Mouse (Mus musculus) embryonic facial prominence, embryonic 13.5 days (tissue): ENCODE results near the gene Grhl1. TPM values are rescaled to one million over a fixed set of nuclear protein-coding genes. Genes with fewer than 3 reads are reported as not detected.

Experiments
- ATAC-seq: fragments of 200-750 bp; cut with Nextera tagmentation; 2 replicates; pipeline ENCODE4 v1.8.0; 2017; ENCODE audit warnings: low read depth; ENCODE audit not compliant: insufficient number of reproducible peaks, insufficient read depth, low FRiP score, low TSS enrichment
- H3K27ac ChIP-seq: fragments of 300-500 bp; sonication (generic); 2 replicates; pipeline ENCODE4 v1.5.1; 2015; ENCODE audit warnings: moderate library complexity, mild to moderate bottlenecking, inconsistent platforms
- H3K27me3 ChIP-seq: fragments of 300-500 bp; sonication (generic); 2 replicates; pipeline ENCODE4 v1.6.1; 2015; ENCODE audit warnings: mild to moderate bottlenecking, inconsistent platforms
- H3K36me3 ChIP-seq: fragments of 300-500 bp; sonication (generic); 2 replicates; pipeline ENCODE4 v1.6.1; 2015; ENCODE audit warnings: mild to moderate bottlenecking, inconsistent platforms
- H3K4me1 ChIP-seq: fragments of 300-500 bp; sonication (generic); 2 replicates; pipeline ENCODE4 v1.6.1; 2015; ENCODE audit warnings: inconsistent platforms
- H3K4me2 ChIP-seq: fragments of 300-500 bp; sonication (generic); 2 replicates; pipeline ENCODE4 v1.6.1; 2015; ENCODE audit warnings: moderate library complexity, mild to moderate bottlenecking, inconsistent platforms
- H3K4me3 ChIP-seq: fragments of 300-500 bp; sonication (generic); 2 replicates; pipeline ENCODE4 v1.5.1; 2015; ENCODE audit warnings: mild to moderate bottlenecking, inconsistent platforms
- H3K9ac ChIP-seq: fragments of 300-500 bp; sonication (generic); 2 replicates; pipeline ENCODE4 v1.6.1; 2015; ENCODE audit warnings: mild to moderate bottlenecking, inconsistent platforms
- H3K9me3 ChIP-seq: fragments of 300-500 bp; sonication (generic); 2 replicates; pipeline ENCODE4 v1.6.1; 2016; ENCODE audit warnings: inconsistent platforms
- WGBS: fragments of 180-500 bp; shearing (Covaris S2); methylation state at CpG from one replicate; pipeline ENCODE4 v1.1.7; 2015; ENCODE audit warnings: mixed read lengths; 5-methylcytosine and 5-hydroxymethylcytosine counted together
- polyA plus RNA-seq: library from polyadenylated mRNA; unstranded; fragments of >200 nt; fragmentation: Nextera tagmentation; extraction: Ambion mirVana; gene quantifications from 2 replicates; pipeline ENCODE4 v1.2.1, GENCODE M21; 2015

Gene Grhl1
- polyA plus RNA-seq, 1 experiment from 2014 or later, result 10.1 TPM

DNA sequence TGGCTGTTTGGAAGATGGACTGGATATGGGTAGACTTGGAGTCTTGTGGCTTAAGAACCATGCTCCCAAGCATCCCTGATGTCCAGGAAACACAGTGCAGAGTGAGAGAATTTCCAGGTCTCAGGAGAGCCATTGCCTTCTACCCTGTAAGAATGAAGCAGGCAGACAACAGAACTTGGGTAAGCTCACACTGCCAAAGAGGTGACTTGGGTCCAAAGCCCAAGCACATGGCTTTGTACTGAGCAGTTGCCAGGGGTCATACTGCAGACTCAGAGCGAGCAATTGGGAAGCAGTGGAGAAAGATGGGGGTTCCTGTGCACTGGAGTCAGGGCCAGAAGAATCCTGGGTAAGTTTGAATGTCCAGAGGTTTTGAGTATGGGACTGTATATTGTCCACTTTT, 76.0 kb downstream of the Grhl1 start:
- Histone ChIP-seq H3K9me3 (no peaks in the 10 kb centered on the region), H3K9ac (no peak overlapping the region), H3K4me1 (peaks cover 27% of the 10 kb centered on the region), H3K36me3 (no peaks in the 10 kb centered on the region), H3K4me3 (no peak overlapping the region), H3K27me3 (no peaks in the 10 kb centered on the region), H3K4me2 (no peak overlapping the region), H3K27ac (no peak overlapping the region)
- ATAC-seq, result no peak
- WGBS, result 73% methylated on average over 1 of the region's 1 CpGs

DNA sequence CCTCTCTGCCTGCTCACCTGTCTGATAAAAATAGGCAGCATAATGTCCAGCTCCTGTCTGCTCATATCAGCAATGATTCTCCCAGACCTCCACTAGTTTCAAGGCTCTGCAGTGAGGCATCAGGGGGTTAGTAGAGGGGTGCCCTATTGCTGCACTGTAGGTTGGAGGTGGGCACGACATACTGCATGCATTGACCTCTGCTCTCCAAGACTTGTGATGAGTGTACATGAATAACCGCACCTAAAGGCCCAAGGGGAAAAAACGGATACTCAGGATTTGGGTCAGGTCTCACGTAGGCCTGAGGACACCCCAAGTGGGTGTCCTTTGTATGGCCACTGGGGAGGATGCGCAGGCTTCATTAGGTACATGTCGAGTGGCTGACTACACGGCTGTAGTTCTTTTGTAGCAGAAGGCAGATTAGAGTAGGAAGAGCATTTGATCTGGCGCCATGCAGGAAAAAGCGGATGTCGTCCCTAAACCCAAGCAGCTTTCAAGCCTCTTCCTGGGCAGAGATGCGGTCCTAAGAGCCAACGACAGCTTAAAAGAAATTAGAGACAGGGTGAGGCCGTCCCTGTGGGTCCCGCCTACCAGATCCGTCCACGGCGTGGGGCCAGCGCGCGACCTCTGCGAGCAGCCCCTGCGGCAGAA, 78.5 kb downstream of the Grhl1 start:
- Histone ChIP-seq H3K4me2 (peak overlapping the region; percentile 66), H3K4me1 (peaks cover 20% of the 10 kb centered on the region), H3K36me3 (peaks cover 21% of the 10 kb centered on the region), H3K27ac (peak overlapping the region; percentile 89), H3K4me3 (peak overlapping the region; percentile 85), H3K27me3 (no peaks in the 10 kb centered on the region), H3K9ac (peak overlapping the region; percentile 68), H3K9me3 (no peaks in the 10 kb centered on the region)
- WGBS, result 4% methylated on average over 22 of the region's 22 CpGs
- no peak for ATAC-seq

DNA sequence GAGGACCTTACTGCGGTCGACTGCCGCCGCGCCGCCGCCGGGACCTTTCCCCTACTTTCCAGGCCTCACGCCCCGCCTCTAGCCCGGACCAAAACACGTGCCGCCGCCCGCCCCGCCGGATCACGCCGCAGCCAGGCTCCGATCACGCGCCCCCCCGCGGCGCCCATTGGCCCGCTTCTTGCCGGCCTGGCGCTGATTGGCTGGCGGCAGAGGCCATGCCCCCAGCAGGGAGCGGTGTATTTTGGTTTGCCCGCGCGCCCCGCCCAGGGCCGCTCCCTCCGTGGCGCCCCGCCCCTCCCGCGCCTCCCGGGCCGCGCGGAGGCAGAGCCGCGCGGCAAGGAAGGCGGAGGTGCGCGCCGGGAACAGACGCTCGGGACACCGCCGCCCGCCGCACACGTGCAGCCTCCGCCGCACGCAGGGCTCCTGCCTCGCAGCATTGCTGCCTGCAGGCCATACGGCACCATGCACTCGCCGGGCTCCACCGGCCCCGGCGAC, 79.0 kb downstream of the Grhl1 start, which contains the start of gene Klf11:
TSS of gene Klf11 (plus strand) at position 212 of the 495 bp plus-strand sequence.
- H3K4me1 ChIP-seq, result peaks cover 23% of the 10 kb centered on the region

DNA sequence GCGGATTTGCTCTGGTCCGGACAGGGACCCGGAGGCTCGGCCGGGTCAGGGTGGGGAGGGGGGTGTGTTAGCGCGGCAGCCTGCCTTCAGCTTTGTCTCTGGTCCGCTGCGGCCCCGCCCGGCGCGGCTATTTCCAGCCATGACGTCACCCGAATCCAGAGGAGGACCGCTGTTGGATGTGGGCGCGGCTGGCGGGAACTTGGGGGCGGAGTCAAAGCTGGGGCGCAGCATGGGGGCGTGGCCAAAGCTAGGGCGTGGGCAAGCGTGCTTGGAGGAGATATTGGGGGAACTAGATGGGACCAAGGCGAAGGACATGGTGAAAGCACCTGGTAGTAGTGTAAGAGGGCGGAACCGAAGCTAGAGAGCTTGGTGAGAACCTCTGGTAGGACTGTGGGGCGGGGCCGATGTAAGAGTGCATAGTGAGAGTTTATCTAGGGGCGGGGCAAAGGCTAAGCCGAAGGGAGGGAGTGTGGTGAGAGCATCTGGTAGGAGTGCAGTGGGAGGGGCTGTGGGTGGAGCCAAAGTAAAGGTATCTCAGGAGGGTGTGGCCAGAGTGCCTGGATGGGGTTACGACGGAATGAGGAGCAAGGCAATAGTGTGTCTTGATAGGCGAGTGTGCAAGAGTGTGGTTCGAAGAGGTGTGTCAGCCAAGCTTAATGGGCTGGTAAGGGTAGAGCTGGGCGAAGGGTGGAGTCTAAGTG, 79.7 kb downstream of the Grhl1 start:
- H3K27me3 ChIP-seq, result no peaks in the 10 kb centered on the region
- peaks cover 30% of the 10 kb centered on the region for H3K4me1 ChIP-seq
- H3K4me2 ChIP-seq, result peak overlapping the region; percentile 66
- peak overlapping the region; percentile 85 for H3K4me3 ChIP-seq
- 2% methylated on average over 36 of the region's 36 CpGs for WGBS
- peak; percentile 75 for ATAC-seq
- peaks cover 31% of the 10 kb centered on the region for H3K36me3 ChIP-seq
- peak overlapping the region; percentile 95 for H3K27ac ChIP-seq
- no peaks in the 10 kb centered on the region for H3K9me3 ChIP-seq
- H3K9ac ChIP-seq, result peak overlapping the region; percentile 89

More for the DNA sequence above, 79.0 kb downstream of the Grhl1 start, which contains the start of gene Klf11:
- H3K9me3 ChIP-seq, result no peaks in the 10 kb centered on the region
- H3K4me2 ChIP-seq, result peak within 1 kb of the TSS; percentile 66
- ATAC-seq, result peak; percentile 94
- H3K9ac ChIP-seq, result peak within 1 kb of the TSS; percentile 89
- peaks cover 27% of the 10 kb centered on the region for H3K36me3 ChIP-seq
- H3K27ac ChIP-seq, result peak within 1 kb of the TSS; percentile 95
- no peaks in the 10 kb centered on the region for H3K27me3 ChIP-seq
- WGBS, result under 1% methylated on average over 55 of the region's 68 CpGs
- H3K4me3 ChIP-seq, result peak within 1 kb of the TSS; percentile 85

DNA sequence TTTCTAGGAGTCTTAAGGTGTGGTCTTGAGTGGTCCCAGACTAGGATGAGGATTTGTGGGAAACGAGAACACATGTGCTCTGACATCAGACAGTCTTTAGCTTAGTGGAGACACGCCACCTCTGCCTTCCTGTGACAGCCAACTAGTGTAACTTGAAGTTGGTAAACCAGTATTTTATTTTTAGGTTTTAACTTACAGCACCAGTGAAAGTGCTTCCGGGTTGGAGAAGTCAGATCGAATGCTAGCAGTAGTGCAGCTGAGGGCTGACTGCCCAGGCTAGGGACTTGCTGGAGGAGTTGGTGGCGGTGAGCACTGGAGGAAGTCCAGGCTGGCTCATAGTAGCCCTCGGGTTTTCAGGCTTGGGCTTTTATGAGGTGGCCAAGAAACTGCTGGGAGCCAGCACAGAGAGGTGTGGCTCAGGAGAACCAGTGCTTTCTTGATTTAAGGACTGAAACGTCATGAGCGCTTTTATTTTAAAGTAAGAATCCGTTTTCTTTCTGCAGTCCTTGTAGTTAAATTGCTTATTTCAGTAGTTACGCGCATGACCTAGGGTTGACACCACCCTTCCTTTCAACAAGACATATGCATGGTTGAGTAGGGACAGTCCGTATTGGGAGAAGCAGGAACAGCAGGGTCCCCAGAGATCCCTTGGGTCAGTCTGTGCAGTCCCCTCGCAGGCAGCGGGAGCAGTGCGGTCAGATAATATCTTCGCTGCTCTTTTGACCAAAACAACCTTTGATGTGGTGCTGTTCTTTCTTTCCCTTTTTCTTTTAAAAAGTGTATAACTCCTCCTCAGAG, 82.2 kb downstream of the Grhl1 start:
- no peaks in the 10 kb centered on the region for H3K9me3 ChIP-seq
- H3K4me1 ChIP-seq, result peaks cover 40% of the 10 kb centered on the region
- H3K36me3 ChIP-seq, result peaks cover 48% of the 10 kb centered on the region
- WGBS, result 87% methylated on average over 16 of the region's 16 CpGs
- no peak overlapping the region for H3K9ac ChIP-seq
- H3K4me3 ChIP-seq, result no peak overlapping the region
- no peaks in the 10 kb centered on the region for H3K27me3 ChIP-seq
- ATAC-seq, result no peak
- H3K27ac ChIP-seq, result no peak overlapping the region
- no peak overlapping the region for H3K4me2 ChIP-seq

DNA sequence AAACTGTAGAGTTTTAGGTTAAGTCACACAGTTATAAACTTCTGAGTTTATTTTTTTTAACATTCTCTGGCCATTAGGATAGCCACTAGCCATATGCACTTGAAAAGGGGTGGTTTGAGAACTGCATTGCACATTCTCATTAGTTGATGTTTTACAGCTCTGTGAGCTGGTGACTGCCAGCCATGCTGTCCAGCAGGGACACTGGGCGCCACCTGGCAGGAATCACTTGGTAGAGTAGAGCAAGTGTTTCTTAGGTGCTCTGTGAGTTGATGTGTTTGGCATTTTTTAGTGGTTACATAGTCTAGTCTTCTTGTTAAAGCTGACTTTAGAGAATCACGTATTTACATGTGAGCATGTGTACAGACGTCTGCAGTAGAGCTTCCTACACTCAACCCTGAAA, 84.4 kb downstream of the Grhl1 start:
- H3K4me2 ChIP-seq, result peak overlapping the region; percentile 19; the same call in 1 of the 2 replicates
- H3K9ac ChIP-seq, result 0 out of 2 replicates have a peak overlapping the region, but pooled peaks have one; percentile 37
- no peaks in the 10 kb centered on the region for H3K9me3 ChIP-seq
- H3K4me3 ChIP-seq, result no peak overlapping the region
- 67% methylated on average over 3 of the region's 3 CpGs for WGBS
- H3K27ac ChIP-seq, result no peak overlapping the region
- no peaks in the 10 kb centered on the region for H3K27me3 ChIP-seq
- no peak for ATAC-seq
- H3K4me1 ChIP-seq, result peaks cover 32% of the 10 kb centered on the region
- peaks cover 66% of the 10 kb centered on the region for H3K36me3 ChIP-seq

DNA sequence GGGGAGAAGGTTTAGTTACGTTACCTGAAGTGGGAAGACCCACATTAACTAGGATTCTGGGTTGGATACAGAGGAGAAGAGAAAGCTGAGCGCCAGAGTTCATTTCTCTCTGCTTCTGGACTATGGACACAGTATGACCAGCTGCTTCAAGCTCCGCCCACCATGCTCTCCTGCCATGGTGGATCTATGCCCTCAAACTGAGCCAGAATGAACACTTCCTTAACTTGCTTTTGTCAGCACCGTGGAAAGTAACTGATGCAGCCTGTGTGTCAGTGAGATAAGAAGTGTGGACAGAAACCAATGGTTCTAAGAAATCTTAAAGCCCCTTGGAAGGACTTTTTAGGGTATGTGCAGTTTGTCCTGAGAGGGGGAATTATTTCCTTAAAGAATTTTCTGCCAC, 86.9 kb downstream of the Grhl1 start:
- Histone ChIP-seq H3K4me2 (no peak overlapping the region), H3K9me3 (no peaks in the 10 kb centered on the region), H3K9ac (no peak overlapping the region), H3K4me3 (no peak overlapping the region), H3K4me1 (peaks cover 20% of the 10 kb centered on the region), H3K27me3 (no peaks in the 10 kb centered on the region), H3K36me3 (peaks cover 73% of the 10 kb centered on the region), H3K27ac (no peak overlapping the region)
- ATAC-seq, result no peak
- WGBS, result 95% methylated on average over 4 of the region's 4 CpGs

DNA sequence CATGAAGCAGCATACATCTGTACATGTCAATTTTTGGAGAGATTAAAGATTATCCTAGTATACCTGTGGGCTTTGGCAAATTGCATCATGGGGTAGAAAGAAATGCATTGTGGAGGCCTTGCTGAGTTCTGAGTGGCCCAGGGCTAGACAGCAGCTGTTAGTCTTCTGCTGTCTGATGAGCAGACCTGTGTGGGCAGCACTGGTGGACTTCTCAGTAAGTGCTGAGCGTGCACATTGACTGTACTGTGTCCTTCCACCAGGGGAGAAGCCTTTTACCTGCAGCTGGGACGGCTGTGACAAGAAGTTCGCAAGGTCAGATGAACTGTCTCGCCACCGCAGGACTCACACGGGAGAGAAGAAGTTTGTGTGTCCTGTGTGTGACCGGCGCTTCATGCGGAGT, 87.8 kb downstream of the Grhl1 start:
- Histone ChIP-seq H3K9me3 (no peaks in the 10 kb centered on the region), H3K27me3 (no peaks in the 10 kb centered on the region), H3K4me1 (peaks cover 20% of the 10 kb centered on the region), H3K4me3 (no peak overlapping the region), H3K4me2 (no peak overlapping the region), H3K36me3 (peaks cover 64% of the 10 kb centered on the region), H3K27ac (no peak overlapping the region), H3K9ac (no peak overlapping the region)
- 90% methylated on average over 9 of the region's 9 CpGs for WGBS
- ATAC-seq, result no peak

DNA sequence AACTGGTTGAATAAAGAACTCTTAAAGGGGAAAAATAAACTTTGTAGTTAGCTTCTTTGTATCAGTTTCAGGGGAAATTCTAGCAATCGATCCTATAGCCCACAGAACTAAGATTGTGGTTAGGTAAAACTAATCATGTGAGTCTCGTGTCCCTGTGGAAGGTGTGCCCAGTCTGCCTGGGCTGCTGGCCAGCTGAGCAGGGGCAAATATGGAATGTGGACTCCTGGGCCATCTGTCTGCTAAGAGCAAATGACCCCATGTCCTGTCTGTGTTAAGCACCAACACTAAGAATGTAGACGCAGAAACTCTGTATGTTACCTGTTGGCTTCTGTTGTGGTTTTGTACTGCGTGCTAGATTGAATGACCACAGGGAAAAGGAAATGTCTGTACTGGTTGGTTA, 89.0 kb downstream of the Grhl1 start:
- Histone ChIP-seq H3K36me3 (peaks cover 56% of the 10 kb centered on the region), H3K4me2 (no peak overlapping the region), H3K4me3 (no peak overlapping the region), H3K4me1 (peaks cover 18% of the 10 kb centered on the region), H3K27ac (no peak overlapping the region), H3K9me3 (no peaks in the 10 kb centered on the region), H3K9ac (no peak overlapping the region), H3K27me3 (no peaks in the 10 kb centered on the region)
- no peak for ATAC-seq
- 76% methylated on average over 4 of the region's 4 CpGs for WGBS

DNA sequence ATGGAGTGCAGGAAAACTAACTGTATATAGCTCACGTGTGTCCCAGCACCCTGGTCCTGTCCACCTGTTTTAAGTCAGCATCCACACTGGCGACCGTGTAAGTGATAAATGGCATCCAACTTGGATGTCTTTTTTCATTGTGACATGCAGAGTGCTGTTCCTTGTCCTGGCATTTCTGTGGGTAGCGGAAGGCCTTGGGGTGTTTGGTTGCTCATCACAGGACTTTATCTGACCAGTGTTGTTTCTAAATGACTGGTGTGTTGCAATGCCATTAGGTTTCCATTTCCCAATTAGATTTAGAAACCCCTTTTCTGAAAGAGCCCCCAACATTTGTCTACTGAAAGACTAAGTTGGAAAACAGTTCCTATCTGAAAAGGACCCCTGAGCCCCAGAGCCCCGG, 90.0 kb downstream of the Grhl1 start:
- WGBS, result 85% methylated on average over 5 of the region's 5 CpGs

More for the DNA sequence above, 90.0 kb downstream of the Grhl1 start:
- no peak overlapping the region for H3K27ac ChIP-seq
- no peaks in the 10 kb centered on the region for H3K27me3 ChIP-seq
- no peak overlapping the region for H3K4me2 ChIP-seq
- no peaks in the 10 kb centered on the region for H3K9me3 ChIP-seq
- H3K4me3 ChIP-seq, result no peak overlapping the region
- no peak overlapping the region for H3K9ac ChIP-seq
- H3K4me1 ChIP-seq, result peaks cover 9% of the 10 kb centered on the region; the same call in 1 of the 2 replicates
- no peak for ATAC-seq
- peaks cover 52% of the 10 kb centered on the region for H3K36me3 ChIP-seq
